Mouse (Mus musculus): ENCODE data around the gene Slc6a8.

- TF ChIP-seq GABPA (IDR thresholded peaks at IDR 0.05; ENCODE audit: low read depth, low read length) (no peak), CTCF (IDR thresholded peaks at IDR 0.05 in 2 of 3, conservative IDR thresholded peaks at IDR 0.05 in 1 of 3; ENCODE audit: control insufficient read depth in 1 of 3, insufficient read depth in 1 of 3, low read depth in 2 of 3, low read length in 3 of 3, poor library complexity in 1 of 3, severe bottlenecking in 1 of 3) (peak in 1 of 3 experiments; percentile 22; a peak in 1 of 6 replicates)
Measured at GRCm38 (mm10) chrX:73700472-73700871, 27.5 kb downstream of the Slc6a8 start.
